Mouse (Mus musculus): ENCODE results near the gene Rnf4.

GRCm38 (mm10) chr5:34393251-34393650 lies 57.2 kb downstream of the Rnf4 start:
- TF ChIP-seq POLR2A (IDR thresholded peaks at IDR 0.05; ENCODE audit: low read depth, low read length) (no peak), CTCF (IDR thresholded peaks at IDR 0.05; ENCODE audit: borderline replicate concordance, insufficient read depth, low read length) (no peak)
